Mouse (Mus musculus) heart, embryonic 13.5 days (tissue): ENCODE measurements around the gene Abcc9. TPM values are rescaled to one million over a fixed set of nuclear protein-coding genes. Genes with fewer than 3 reads are reported as not detected.
A peak's percentile ranks its signal among the peaks of the same experiment; 100 is the strongest.

Experiments used
- ATAC-seq: fragments of 200-750 bp; cut with Nextera tagmentation; 2 replicates; pipeline ENCODE4 v1.8.0; 2017; ENCODE audit warnings: moderate TSS enrichment; ENCODE audit not compliant: insufficient number of reproducible peaks, low FRiP score, low TSS enrichment; ENCODE audit errors: extremely low read depth
- H3K27ac ChIP-seq: fragments of 300-500 bp; sonication (generic); replicated peaks from 2 replicates; pipeline ENCODE4 v1.5.1; 2015; ENCODE audit warnings: moderate library complexity, mild to moderate bottlenecking, inconsistent platforms
- H3K27me3 ChIP-seq: fragments of 300-500 bp; sonication (generic); replicated peaks from 2 replicates; pipeline ENCODE4 v1.6.1; 2015; ENCODE audit warnings: mild to moderate bottlenecking, inconsistent platforms
- H3K36me3 ChIP-seq: fragments of 300-500 bp; sonication (generic); 2 replicates; pipeline ENCODE4 v1.6.1; 2015; ENCODE audit warnings: mild to moderate bottlenecking, inconsistent platforms
- H3K4me1 ChIP-seq: fragments of 300-500 bp; sonication (generic); 2 replicates; pipeline ENCODE4 v1.6.1; 2015; ENCODE audit warnings: inconsistent platforms
- H3K4me2 ChIP-seq: fragments of 300-500 bp; sonication (generic); 2 replicates; pipeline ENCODE4 v1.6.1; 2015; ENCODE audit warnings: inconsistent platforms, mild to moderate bottlenecking, moderate library complexity
- H3K4me3 ChIP-seq: fragments of 300-500 bp; sonication (generic); 2 replicates; pipeline ENCODE4 v1.5.1; 2015; ENCODE audit warnings: moderate library complexity, mild to moderate bottlenecking, inconsistent platforms
- H3K9ac ChIP-seq: fragments of 300-500 bp; sonication (generic); 2 replicates; pipeline ENCODE4 v1.6.1; 2015; ENCODE audit warnings: inconsistent platforms, mild to moderate bottlenecking, moderate library complexity
- H3K9me3 ChIP-seq: fragments of 300-500 bp; sonication (generic); 2 replicates; pipeline ENCODE4 v1.6.1; 2016; ENCODE audit warnings: inconsistent platforms
- WGBS: fragments of 180-500 bp; shearing (Covaris S2); methylation state at CpG from one replicate; pipeline ENCODE4 v1.1.7; 2015; ENCODE audit warnings: mixed read lengths; 5-methylcytosine and 5-hydroxymethylcytosine counted together
- polyA plus RNA-seq: library from polyadenylated mRNA; unstranded; fragments of >200 nt; fragmentation: Nextera tagmentation; extraction: Ambion mirVana; gene quantifications from 2 replicates; pipeline ENCODE4 v1.2.1, GENCODE M21; 2015

Gene Abcc9
- polyA plus RNA-seq, 1 experiment from 2014 or later: 12.8 TPM

DNA sequence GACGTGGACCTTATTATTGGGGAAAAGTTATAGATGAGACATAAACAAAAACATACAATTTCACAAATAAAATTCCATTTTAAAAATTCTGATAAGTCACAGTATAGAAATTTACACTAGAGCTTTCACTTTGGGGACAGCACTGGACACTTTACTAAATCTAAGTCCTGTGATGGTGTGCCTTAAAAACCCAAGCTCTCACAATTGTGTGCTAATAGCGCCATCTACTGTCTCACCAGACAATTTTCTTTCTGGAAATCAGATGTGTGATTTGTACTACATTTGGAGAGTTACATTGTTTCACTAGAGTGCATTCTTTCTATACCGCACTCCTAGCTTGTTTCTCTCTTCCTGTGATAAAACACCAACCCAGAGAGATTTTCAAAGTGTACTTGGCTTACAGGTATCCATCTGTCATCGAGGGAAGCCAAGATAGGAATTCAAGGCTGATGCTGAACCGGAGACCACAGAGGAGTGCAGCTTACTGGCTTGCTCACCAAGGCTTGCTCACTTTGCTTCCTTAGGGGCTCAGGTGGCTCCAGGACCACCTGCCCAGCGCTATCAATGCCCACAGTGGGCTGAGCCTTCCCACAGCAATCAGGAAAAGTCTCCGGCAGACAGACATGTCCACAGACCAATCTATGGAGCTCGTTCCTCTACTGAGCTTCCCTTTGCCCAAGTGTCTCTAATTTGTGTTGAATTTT, 33.3 kb upstream of the Abcc9 start:
- no peak overlapping the region for H3K4me3 ChIP-seq
- ATAC-seq: no peak

DNA sequence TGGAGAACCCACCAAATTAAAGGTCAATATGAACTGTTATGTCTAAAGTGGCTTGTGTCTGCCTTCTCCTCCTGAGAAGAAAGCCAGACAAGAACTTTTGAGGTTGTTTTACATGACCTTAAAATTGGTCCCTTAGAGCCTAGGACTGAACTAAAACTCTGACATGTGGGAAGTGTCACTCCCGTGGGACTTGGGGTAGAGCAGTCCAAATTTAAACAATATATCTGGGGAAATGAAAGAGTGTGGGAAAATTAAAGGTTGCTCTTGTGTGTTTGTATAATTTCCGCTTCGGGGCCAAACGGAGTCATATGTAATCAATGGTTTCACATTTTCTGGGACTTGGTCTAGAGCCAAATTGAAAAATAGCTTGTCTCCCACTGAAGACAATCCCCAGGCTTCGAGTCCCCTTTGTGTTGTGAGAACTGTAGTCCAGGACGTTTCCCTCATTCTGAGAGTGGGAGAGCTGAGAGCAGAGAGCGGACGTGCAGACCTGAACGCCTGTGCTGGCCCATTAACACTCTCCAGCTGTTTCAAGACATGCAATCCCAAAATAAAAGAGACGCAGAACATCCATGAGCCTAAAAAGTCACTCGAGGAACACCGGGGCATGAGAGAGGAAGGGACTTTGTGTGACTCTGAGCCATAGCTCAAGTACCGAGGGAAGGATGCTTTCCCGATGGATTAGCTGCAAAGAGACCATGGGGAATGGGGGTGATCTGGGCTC, 30.6 kb upstream of the Abcc9 start:
- Histone ChIP-seq H3K4me2 (no peak overlapping the region), H3K27me3 (no peaks in the 10 kb centered on the region), H3K27ac (no peak overlapping the region), H3K9me3 (no peaks in the 10 kb centered on the region), H3K36me3 (no peaks in the 10 kb centered on the region), H3K4me1 (peaks cover 8% of the 10 kb centered on the region; the same call in 1 of the 2 replicates), H3K9ac (no peak overlapping the region), H3K4me3 (no peak overlapping the region)
- 58% methylated on average over 14 of the region's 14 CpGs for WGBS
- ATAC-seq: no peak

More for the DNA sequence above, 33.3 kb upstream of the Abcc9 start:
- Histone ChIP-seq H3K36me3 (no peaks in the 10 kb centered on the region), H3K9ac (no peak overlapping the region), H3K4me1 (peaks cover 14% of the 10 kb centered on the region; the same call in 1 of the 2 replicates), H3K4me2 (no peak overlapping the region), H3K27me3 (no peaks in the 10 kb centered on the region), H3K9me3 (no peaks in the 10 kb centered on the region), H3K27ac (no peak overlapping the region)
- 47% methylated on average over 8 of the region's 8 CpGs for WGBS

DNA sequence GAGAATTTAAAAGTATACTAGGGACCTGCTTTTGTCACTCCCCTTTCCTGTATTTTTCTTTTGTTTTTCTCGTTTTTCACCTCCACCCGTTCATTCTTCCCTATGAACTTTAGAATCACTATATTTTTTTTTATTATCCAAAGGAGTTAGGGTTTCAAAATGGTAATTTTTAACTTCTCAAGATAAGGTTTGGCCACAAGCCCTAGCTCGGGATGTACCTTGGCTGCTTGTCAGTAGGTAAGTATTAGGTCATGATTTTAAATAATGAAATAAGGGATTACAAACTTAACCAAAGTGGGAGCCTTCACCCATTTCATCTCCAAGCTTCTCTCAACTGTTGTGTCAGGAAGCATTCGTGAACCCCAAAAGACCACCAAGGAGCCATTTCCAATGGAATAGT, 23.9 kb upstream of the Abcc9 start:
- no peak overlapping the region for H3K27ac ChIP-seq
- no peak overlapping the region for H3K9ac ChIP-seq
- no peak overlapping the region for H3K4me2 ChIP-seq
- no peak overlapping the region for H3K4me3 ChIP-seq
- no peaks in the 10 kb centered on the region for H3K4me1 ChIP-seq
- H3K27me3 ChIP-seq: no peaks in the 10 kb centered on the region
- H3K9me3 ChIP-seq: peaks cover 4% of the 10 kb centered on the region; the same call in 1 of the 2 replicates
- H3K36me3 ChIP-seq: no peaks in the 10 kb centered on the region
- ATAC-seq: no peak
- whole genome bisulfite sequencing: 69% methylated on average over 4 of the region's 4 CpGs

DNA sequence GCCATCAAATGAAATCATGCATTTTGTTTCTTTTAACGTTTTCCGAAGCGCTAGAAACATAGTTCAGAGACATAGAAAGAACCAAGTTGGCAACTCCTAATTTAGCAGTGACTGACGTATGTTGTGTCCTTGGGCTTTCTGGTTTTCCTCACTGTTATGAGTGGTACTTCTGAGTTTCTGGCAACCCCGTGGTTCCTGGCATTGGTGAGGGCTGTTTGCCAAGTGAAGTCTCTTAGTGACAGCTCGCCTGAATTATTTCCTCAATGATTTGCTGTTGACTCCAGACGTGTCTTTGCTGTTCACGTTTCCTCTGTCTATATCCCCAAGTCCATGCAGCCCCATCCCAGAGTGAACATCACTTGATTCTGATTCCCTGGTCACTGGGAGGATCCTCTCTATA, 19.6 kb upstream of the Abcc9 start:
- 65% methylated on average over 8 of the region's 8 CpGs for WGBS
- ATAC-seq: no peak
- Histone ChIP-seq H3K27me3 (no peaks in the 10 kb centered on the region), H3K27ac (no peak overlapping the region), H3K36me3 (no peaks in the 10 kb centered on the region), H3K4me1 (peaks cover 4% of the 10 kb centered on the region), H3K9ac (no peak overlapping the region), H3K4me2 (no peak overlapping the region), H3K9me3 (peaks cover 4% of the 10 kb centered on the region; the same call in 1 of the 2 replicates), H3K4me3 (no peak overlapping the region)

DNA sequence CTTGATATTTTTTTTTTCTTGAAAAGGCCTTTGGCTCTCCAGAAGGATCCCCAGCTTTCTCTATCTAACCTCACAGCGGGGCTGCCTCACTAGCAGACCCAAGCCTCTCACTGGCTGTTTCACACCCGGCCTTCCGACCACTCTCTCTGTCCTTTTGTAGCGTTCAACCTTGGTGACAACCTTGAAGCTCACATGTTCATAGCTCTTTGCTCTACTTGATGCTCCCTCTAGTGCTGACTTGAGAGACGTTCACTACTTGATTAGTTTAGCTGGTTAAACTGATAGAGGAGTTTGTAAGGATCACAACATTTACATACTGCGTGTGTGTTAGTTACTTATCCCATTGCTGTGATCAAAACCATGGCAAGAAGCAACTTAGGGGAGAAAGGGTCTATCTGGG, 18.5 kb upstream of the Abcc9 start:
- no peak overlapping the region for H3K4me2 ChIP-seq
- H3K9ac ChIP-seq: no peak overlapping the region

DNA sequence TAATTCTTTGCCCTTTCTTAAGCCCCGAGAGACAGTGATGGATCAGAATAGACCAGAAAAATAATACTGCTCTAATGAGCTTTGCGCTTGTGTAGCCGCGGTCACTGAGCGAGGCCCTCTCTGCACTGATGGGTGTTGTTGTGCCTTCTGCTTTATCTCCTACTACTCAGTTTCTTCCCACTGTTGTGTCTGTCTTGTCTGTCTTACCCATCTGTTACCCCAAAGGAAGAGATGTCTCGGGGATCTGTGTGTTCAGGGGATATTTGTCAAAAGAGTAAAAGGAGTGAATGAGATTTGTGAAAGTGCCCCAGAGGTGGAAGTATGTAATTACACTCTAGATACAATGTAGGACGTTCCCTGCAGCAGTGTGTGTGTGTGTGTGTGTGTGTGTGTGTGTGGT, 16.1 kb upstream of the Abcc9 start:
- Histone ChIP-seq H3K4me3 (no peak overlapping the region), H3K4me1 (peaks cover 4% of the 10 kb centered on the region), H3K27ac (no peak overlapping the region), H3K36me3 (no peaks in the 10 kb centered on the region), H3K27me3 (no peaks in the 10 kb centered on the region), H3K9ac (no peak overlapping the region), H3K9me3 (peaks cover 4% of the 10 kb centered on the region; the same call in 1 of the 2 replicates), H3K4me2 (no peak overlapping the region)
- ATAC-seq: no peak
- whole genome bisulfite sequencing: 61% methylated on average over 7 of the region's 7 CpGs

More for the DNA sequence above, 18.5 kb upstream of the Abcc9 start:
- Histone ChIP-seq H3K4me3 (no peak overlapping the region), H3K36me3 (no peaks in the 10 kb centered on the region), H3K9me3 (peaks cover 4% of the 10 kb centered on the region; the same call in 1 of the 2 replicates), H3K27ac (0 out of 2 replicates have a peak overlapping the region, but pooled peaks have one; percentile 24), H3K4me1 (peaks cover 4% of the 10 kb centered on the region), H3K27me3 (no peaks in the 10 kb centered on the region)
- ATAC-seq: no peak
- WGBS: 44% methylated on average over 6 of the region's 6 CpGs

DNA sequence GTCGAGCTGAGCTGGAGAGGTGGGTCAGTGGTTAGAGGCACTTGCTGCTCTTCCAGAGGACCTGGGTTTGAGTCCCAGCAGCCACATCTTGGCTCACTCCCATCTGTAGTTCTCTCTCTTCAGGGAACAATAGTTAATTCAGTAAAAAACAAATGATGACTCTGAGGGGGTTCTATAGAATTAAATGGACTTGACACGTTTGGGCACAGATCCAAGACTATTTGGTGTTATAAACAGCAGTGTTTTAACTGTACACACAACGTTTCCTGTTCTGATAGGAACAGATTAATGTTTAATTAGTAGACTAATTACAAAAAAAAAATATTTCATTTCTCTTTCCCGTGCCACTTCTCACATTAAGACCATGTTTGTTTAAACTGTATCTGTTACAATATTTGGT, 15.1 kb upstream of the Abcc9 start:
- Histone ChIP-seq H3K4me1 (peaks cover 6% of the 10 kb centered on the region), H3K4me3 (no peak overlapping the region), H3K27ac (no peak overlapping the region), H3K4me2 (no peak overlapping the region), H3K27me3 (no peaks in the 10 kb centered on the region), H3K36me3 (no peaks in the 10 kb centered on the region), H3K9me3 (no peaks in the 10 kb centered on the region; the same call in 1 of the 2 replicates), H3K9ac (no peak overlapping the region)
- 62% methylated on average over 4 of the region's 4 CpGs for WGBS
- ATAC-seq: no peak

DNA sequence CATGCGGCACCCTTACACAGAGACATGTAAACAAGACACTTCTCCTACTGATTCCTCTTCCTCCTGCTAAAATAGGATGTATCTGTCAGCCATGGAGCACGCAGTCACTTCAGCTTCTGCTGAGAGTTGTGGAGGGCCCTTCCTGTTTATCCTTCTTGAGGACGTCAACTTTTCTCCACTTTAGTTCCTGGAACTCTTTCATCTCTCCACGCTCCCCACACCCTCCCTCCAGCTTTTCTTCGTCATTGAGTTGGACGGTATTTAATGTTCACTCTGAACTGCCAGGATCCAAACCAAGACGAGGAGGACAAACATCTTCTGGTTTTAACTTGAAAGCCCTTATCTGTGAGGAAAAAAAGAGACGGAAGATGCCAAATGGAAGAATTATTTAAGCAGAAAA, 12.9 kb upstream of the Abcc9 start:
- H3K36me3 ChIP-seq: no peaks in the 10 kb centered on the region
- H3K4me1 ChIP-seq: peaks cover 12% of the 10 kb centered on the region
- no peaks in the 10 kb centered on the region for H3K27me3 ChIP-seq
- no peak overlapping the region for H3K4me2 ChIP-seq
- no peak overlapping the region for H3K27ac ChIP-seq
- no peak for ATAC-seq
- H3K9ac ChIP-seq: no peak overlapping the region
- WGBS: 55% methylated on average over 8 of the region's 8 CpGs
- no peaks in the 10 kb centered on the region; the same call in 1 of the 2 replicates for H3K9me3 ChIP-seq
- no peak overlapping the region for H3K4me3 ChIP-seq

DNA sequence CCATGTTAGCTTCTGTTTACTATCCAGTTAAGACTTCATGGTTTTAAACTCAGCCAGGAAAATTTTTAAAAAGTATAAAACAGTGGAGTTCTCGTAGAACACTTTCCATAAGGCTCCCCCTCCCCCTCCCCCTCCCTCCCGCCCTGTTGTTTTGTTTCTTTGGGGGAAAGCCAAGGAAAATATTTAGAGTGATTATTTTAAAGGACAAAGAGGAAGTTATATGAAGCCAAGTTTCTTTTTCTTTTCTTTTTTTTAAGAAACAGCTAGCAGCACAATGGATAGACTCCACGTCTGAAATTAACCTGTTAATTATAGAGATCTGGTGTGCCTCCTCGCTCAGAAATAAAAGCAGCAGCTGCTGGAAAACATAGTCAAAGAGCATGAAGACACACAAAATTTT, 9.0 kb upstream of the Abcc9 start:
- 50% methylated on average over 4 of the region's 4 CpGs for WGBS
- H3K27ac ChIP-seq: peak overlapping the region; percentile 42; the same call in 1 of the 2 replicates
- H3K4me3 ChIP-seq: no peak overlapping the region
- H3K4me1 ChIP-seq: peaks cover 23% of the 10 kb centered on the region
- H3K36me3 ChIP-seq: no peaks in the 10 kb centered on the region
- no peaks in the 10 kb centered on the region; the same call in 1 of the 2 replicates for H3K9me3 ChIP-seq
- no peak for ATAC-seq
- H3K9ac ChIP-seq: no peak overlapping the region
- H3K4me2 ChIP-seq: peak overlapping the region; percentile 9; the same call in 1 of the 2 replicates
- no peaks in the 10 kb centered on the region for H3K27me3 ChIP-seq

DNA sequence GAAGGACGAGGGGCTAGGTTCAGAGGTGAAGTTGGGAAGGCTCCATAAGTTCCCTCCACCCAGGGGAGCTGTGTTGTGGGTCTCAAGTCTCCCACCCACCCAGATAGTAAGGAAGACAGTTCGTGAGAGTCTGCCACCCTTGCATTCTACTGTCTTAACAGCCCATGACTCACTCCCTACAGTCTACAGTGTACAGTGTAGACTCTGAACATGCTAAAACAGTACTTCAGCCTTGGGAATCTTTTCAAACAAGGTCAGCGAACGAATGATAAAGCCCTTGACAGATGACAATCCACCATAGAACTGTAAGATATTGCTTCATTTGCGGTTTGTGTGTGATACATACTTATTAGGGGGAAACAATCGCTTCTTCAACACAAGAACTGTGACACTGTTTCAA, 8.6 kb upstream of the Abcc9 start:
- H3K9ac ChIP-seq: no peak overlapping the region
- H3K36me3 ChIP-seq: no peaks in the 10 kb centered on the region
- ATAC-seq: peak; percentile 38; the same call in 1 of the 2 replicates
- H3K9me3 ChIP-seq: no peaks in the 10 kb centered on the region; the same call in 1 of the 2 replicates
- no peaks in the 10 kb centered on the region for H3K27me3 ChIP-seq
- peaks cover 23% of the 10 kb centered on the region for H3K4me1 ChIP-seq
- H3K27ac ChIP-seq: peak overlapping the region; percentile 42
- WGBS: 67% methylated on average over 6 of the region's 6 CpGs
- H3K4me3 ChIP-seq: no peak overlapping the region
- H3K4me2 ChIP-seq: no peak overlapping the region

DNA sequence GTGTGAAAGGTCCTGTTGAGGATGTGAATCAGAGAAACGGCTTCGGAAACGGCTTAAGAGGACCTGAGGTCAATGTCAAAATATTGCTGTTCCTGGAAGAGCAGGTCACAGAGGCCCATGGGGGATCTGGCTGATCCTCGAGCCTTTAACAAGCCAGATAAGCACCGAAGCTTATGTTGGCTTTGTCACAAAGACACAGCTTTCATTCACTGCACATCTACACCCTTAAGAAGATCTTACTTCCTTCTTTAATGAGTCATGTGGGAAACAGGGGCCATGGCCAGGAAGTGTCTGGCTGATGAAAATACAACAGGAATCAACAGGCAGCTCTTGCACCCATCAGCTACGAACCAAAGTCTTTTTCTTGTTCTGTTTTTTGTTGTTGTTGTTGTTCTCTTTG, 6.3 kb upstream of the Abcc9 start:
- Histone ChIP-seq H3K27ac (peak overlapping the region; percentile 42; the same call in 1 of the 2 replicates), H3K36me3 (no peaks in the 10 kb centered on the region), H3K9ac (no peak overlapping the region), H3K27me3 (no peaks in the 10 kb centered on the region), H3K4me3 (no peak overlapping the region), H3K4me2 (no peak overlapping the region), H3K9me3 (no peaks in the 10 kb centered on the region), H3K4me1 (peaks cover 33% of the 10 kb centered on the region)
- 58% methylated on average over 6 of the region's 6 CpGs for WGBS
- ATAC-seq: no peak
